In genomic region chr15:88741366-88741765, GRCm38 (mm10) we compare ENCODE assay signal across 21 mouse cellular contexts.
"Had no signal": no experiment of that assay in that cellular context is flagged by ENCODE, and none has a peak within 500 bp of the region (broad histone marks: within the 10 kb centered on the region; RNA-seq: fewer than 3 reads in every experiment).

No protein-coding gene starts in this region.

- H3K4me3 ChIP-seq: gastrocnemius, adult 2 months; heart, embryonic 10.5 days; heart, embryonic 12.5 days; hindbrain, embryonic 10.5 days; hindbrain, embryonic 12.5 days; intestine, embryonic 15.5 days; left cerebral cortex, adult 2 months; limb, embryonic 10.5 days; limb, embryonic 12.5 days; liver, embryonic 13.5 days had no signal

- DNase-seq: gastrocnemius, adult 2 months; gastrocnemius, postnatal 10 days; gastrocnemius, postnatal 25 days; heart, adult 18-20 months; heart, postnatal 10 days; heart, postnatal 4 days; kidney, adult 18-20 months; kidney, adult 8-10 months; kidney, postnatal 10 days; kidney, postnatal 4 days; liver; liver, embryonic 13.5 days had no signal

- H3K27ac ChIP-seq: gastrocnemius, adult 2 months; heart, embryonic 10.5 days; hindbrain, embryonic 10.5 days; hindbrain, embryonic 12.5 days; hindbrain, embryonic 14.5 days; intestine, embryonic 15.5 days; left cerebral cortex, adult 2 months; limb, embryonic 10.5 days; limb, embryonic 12.5 days; liver, embryonic 13.5 days had no signal
